Mouse (Mus musculus): ENCODE measurements around the gene App. TPM values are rescaled to one million over a fixed set of nuclear protein-coding genes. Genes with fewer than 3 reads are reported as not detected.

App gene
- polyA plus RNA-seq, 1 experiment from 2014 or later = 161 TPM

DNA sequence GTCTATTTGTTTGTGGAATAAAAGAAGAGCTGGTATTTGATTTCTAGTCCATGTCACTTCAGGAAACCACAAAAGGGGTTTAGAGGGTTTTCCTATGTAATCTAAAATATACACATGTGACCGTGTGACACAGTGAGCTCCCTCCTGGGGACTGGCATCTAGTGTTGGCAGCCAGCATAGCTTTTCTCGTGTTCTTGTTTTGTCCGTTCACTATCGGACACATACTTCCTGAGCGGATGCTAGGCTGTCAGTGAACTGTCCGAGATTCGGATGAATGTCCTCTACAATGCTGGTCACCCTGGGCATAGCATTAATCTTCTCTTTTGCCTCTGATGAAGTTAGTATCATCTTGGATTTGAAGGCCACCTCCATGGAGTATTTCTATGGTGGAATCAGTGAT is 180.7 kb downstream of the App start:
- H3K27ac ChIP-seq = no peak overlapping the region
- peaks cover 48% of the 10 kb centered on the region for H3K36me3 ChIP-seq
- no peak overlapping the region for H3K4me3 ChIP-seq
- no peaks in the 10 kb centered on the region for H3K27me3 ChIP-seq (ENCODE audit: insufficient read depth, poor library complexity, severe bottlenecking)
- H3K9me3 ChIP-seq = no peaks in the 10 kb centered on the region
- WGBS = 89% methylated on average over 7 of the region's 7 CpGs
- H3K4me1 ChIP-seq (replicated peaks) = peaks cover 5% of the 10 kb centered on the region
- DNase-seq (ENCODE audit: low spot score) = no peak

- H3K36me3 ChIP-seq = peaks cover 52% of the 10 kb centered on the region
- H3K4me1 ChIP-seq (replicated peaks) = peaks cover 11% of the 10 kb centered on the region
- WGBS = 87% methylated on average over 4 of the region's 4 CpGs
- no peak overlapping the region for H3K4me3 ChIP-seq
- no peak overlapping the region for H3K27ac ChIP-seq
- no peaks in the 10 kb centered on the region for H3K9me3 ChIP-seq
- no peak for DNase-seq (ENCODE audit: low spot score)
- H3K27me3 ChIP-seq (ENCODE audit: insufficient read depth, poor library complexity, severe bottlenecking) = no peaks in the 10 kb centered on the region
These were observed 182.6 kb downstream of the App start for GRCm38 (mm10) chr16:84991011-84991410.

DNA sequence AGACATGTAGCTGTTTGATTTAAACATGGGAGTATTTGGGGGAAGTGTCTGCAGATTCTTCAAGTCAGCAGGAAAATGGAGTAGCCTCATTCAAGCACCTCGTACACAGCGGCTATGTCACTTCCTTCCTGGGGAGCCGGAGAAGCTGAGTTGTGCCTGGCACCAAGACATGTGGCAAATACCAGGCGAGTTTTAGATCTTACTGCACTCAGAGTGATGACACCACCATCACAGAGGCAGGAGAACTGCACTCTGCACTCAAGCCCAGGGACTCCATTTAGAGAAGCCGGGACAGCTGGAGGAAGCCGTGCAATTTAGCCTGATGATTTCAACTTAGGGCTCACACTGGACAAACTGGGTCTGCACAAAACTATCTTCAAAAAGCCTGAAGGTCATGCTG is 183.6 kb downstream of the App start:
- Histone ChIP-seq H3K27me3 (ENCODE audit: insufficient read depth, poor library complexity, severe bottlenecking) (no peaks in the 10 kb centered on the region), H3K36me3 (peaks cover 50% of the 10 kb centered on the region), H3K27ac (no peak overlapping the region), H3K4me1 (replicated peaks) (peaks cover 11% of the 10 kb centered on the region), H3K4me3 (no peak overlapping the region), H3K9me3 (no peaks in the 10 kb centered on the region)
- WGBS = 86% methylated on average over 6 of the region's 6 CpGs
- DNase-seq (ENCODE audit: low spot score) = no peak

GRCm38 (mm10) chr16:84989476-84989875 is 184.1 kb downstream of the App start:
- H3K27me3 ChIP-seq (ENCODE audit: insufficient read depth, poor library complexity, severe bottlenecking) = no peaks in the 10 kb centered on the region
- H3K27ac ChIP-seq = no peak overlapping the region
- peaks cover 11% of the 10 kb centered on the region for H3K4me1 ChIP-seq (replicated peaks)
- no peak for DNase-seq (ENCODE audit: low spot score)
- H3K4me3 ChIP-seq = no peak overlapping the region
- peaks cover 52% of the 10 kb centered on the region for H3K36me3 ChIP-seq
- H3K9me3 ChIP-seq = no peaks in the 10 kb centered on the region
- 93% methylated on average over 10 of the region's 10 CpGs for WGBS

DNA sequence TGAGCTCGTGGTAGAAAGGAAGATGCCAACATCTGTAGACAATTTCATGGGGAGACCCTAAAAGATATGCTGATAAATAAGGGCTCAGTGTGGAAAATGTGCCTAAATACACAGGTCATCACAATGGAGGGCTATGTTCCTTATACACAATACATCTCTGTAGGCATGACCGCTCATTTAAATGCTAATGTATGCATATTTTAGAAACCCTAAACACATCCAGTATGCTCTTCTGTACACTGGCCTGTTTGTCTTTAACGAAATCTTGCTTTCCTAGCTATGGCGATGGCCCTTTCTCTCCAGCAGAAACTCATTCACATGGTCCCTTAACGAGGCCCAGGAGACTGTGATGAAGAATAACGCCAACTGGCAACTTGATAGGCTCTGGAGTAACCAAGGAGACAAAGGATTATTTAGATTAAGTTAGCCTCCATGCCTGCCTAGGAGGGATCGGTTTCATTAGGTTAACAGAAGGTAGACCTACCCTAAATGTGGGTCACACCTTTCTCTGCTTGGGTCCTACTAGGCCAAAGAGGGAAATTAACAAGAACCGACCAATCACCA is 185.8 kb downstream of the App start:
- Histone ChIP-seq H3K27ac (no peak overlapping the region), H3K36me3 (peaks cover 38% of the 10 kb centered on the region), H3K4me3 (no peak overlapping the region)

GRCm38 (mm10) chr16:84986016-84986631 is 187.4 kb downstream of the App start:
- no peak overlapping the region for H3K4me3 ChIP-seq
- no peak overlapping the region for H3K27ac ChIP-seq
- no peaks in the 10 kb centered on the region for H3K27me3 ChIP-seq (ENCODE audit: insufficient read depth, poor library complexity, severe bottlenecking)
- no peak for DNase-seq (ENCODE audit: low spot score)
- peaks cover 30% of the 10 kb centered on the region for H3K36me3 ChIP-seq
- H3K9me3 ChIP-seq = no peaks in the 10 kb centered on the region
- peaks cover 11% of the 10 kb centered on the region for H3K4me1 ChIP-seq (replicated peaks)
- 84% methylated on average over 11 of the region's 11 CpGs for WGBS

More for the DNA sequence above, 185.8 kb downstream of the App start:
- no peaks in the 10 kb centered on the region for H3K27me3 ChIP-seq (ENCODE audit: insufficient read depth, poor library complexity, severe bottlenecking)
- 80% methylated on average over 8 of the region's 8 CpGs for WGBS
- H3K9me3 ChIP-seq = no peaks in the 10 kb centered on the region
- no peak for DNase-seq (ENCODE audit: low spot score)
- H3K4me1 ChIP-seq (replicated peaks) = peaks cover 11% of the 10 kb centered on the region

DNA sequence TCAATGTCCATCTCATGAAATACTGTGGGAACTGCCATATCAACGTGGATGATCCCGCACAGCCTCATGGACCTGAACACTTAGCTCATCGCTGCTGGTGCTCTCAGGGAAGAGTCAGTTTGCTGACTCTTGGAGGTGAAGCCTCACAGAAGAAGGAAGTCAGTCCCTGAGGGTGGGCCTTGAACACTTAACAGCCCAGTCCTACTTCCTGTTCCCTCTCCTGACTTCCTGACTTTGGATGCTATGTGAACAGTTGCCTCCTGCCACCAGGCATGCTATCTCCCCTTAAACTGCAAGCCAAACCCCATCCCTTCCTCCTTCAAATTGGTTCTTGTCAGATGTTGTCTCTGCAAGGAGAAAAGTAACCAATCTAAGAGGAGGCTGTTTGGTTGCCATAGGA is 188.2 kb downstream of the App start:
- H3K27ac ChIP-seq = no peak overlapping the region
- H3K4me3 ChIP-seq = no peak overlapping the region
- H3K4me1 ChIP-seq (replicated peaks) = peaks cover 11% of the 10 kb centered on the region
- 98% methylated on average over 3 of the region's 3 CpGs for WGBS
- DNase-seq (ENCODE audit: low spot score) = no peak
- H3K27me3 ChIP-seq (ENCODE audit: insufficient read depth, poor library complexity, severe bottlenecking) = no peaks in the 10 kb centered on the region
- peaks cover 30% of the 10 kb centered on the region for H3K36me3 ChIP-seq
- H3K9me3 ChIP-seq = no peaks in the 10 kb centered on the region

DNA sequence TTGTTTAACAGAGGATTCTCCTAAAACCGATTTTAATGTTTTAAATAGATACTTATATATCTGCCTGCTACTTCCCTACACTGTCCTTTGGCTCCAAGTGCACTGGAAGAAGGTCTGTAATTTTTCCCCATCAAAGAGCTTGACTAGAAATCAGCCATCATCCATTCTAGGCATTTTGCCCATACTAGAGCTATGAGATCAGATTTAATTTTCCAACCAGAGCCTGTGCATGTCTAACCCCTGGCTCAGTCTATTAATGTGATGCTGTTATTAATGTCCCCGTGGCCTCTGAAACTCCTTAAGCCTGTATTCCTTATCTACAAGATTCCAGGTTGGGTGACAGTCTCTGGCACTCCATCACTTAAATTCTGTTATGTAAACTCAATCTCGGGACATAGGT is 190.1 kb downstream of the App start:
- no peaks in the 10 kb centered on the region for H3K9me3 ChIP-seq
- 92% methylated on average over 3 of the region's 3 CpGs for WGBS
- no peak overlapping the region for H3K27ac ChIP-seq
- no peaks in the 10 kb centered on the region for H3K27me3 ChIP-seq (ENCODE audit: insufficient read depth, poor library complexity, severe bottlenecking)
- peaks cover 21% of the 10 kb centered on the region for H3K36me3 ChIP-seq
- no peak overlapping the region for H3K4me3 ChIP-seq
- DNase-seq (ENCODE audit: low spot score) = no peak
- H3K4me1 ChIP-seq (replicated peaks) = peaks cover 11% of the 10 kb centered on the region

- 88% methylated on average over 3 of the region's 3 CpGs for WGBS
These were observed 191.0 kb downstream of the App start for GRCm38 (mm10) chr16:84982589-84982988.

GRCm38 (mm10) chr16:84978589-84978988 is 195.0 kb downstream of the App start:
- Histone ChIP-seq H3K36me3 (peaks cover 47% of the 10 kb centered on the region), H3K9me3 (no peaks in the 10 kb centered on the region), H3K4me3 (no peak overlapping the region), H3K27ac (0 out of 2 replicates have a peak overlapping the region, but pooled peaks have one; percentile 12), H3K27me3 (ENCODE audit: insufficient read depth, poor library complexity, severe bottlenecking) (no peaks in the 10 kb centered on the region), H3K4me1 (replicated peaks) (no peaks in the 10 kb centered on the region)
- DNase-seq (ENCODE audit: low spot score) = no peak
- WGBS = 54% methylated on average over 5 of the region's 5 CpGs

More at GRCm38 (mm10) chr16:84982589-84982988, 191.0 kb downstream of the App start:
- Histone ChIP-seq H3K27ac (no peak overlapping the region), H3K4me3 (no peak overlapping the region), H3K36me3 (peaks cover 22% of the 10 kb centered on the region), H3K9me3 (no peaks in the 10 kb centered on the region), H3K4me1 (replicated peaks) (0 out of 2 replicates have a peak, but pooled peaks cover 5% of the 10 kb centered on the region), H3K27me3 (ENCODE audit: insufficient read depth, poor library complexity, severe bottlenecking) (no peaks in the 10 kb centered on the region)
- no peak for DNase-seq (ENCODE audit: low spot score)

DNA sequence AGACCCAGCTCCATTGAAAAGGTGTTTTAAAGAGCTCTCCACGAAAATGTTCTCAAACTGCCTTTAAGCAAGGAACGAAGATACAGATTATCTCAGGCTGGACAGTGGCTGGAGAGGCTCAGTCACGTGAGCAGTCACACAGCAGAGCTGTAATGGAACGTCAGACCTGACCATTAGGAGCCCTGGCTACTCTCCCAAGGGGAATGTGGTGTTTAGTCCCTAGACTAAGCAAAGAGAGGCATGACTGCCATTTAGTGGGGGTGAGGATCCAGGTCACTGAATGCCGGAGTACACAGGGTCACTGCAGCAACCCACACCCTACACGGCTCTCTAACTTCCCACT is 199.4 kb downstream of the App start:
- WGBS = 89% methylated on average over 6 of the region's 6 CpGs
- H3K36me3 ChIP-seq = peaks cover 91% of the 10 kb centered on the region

DNA sequence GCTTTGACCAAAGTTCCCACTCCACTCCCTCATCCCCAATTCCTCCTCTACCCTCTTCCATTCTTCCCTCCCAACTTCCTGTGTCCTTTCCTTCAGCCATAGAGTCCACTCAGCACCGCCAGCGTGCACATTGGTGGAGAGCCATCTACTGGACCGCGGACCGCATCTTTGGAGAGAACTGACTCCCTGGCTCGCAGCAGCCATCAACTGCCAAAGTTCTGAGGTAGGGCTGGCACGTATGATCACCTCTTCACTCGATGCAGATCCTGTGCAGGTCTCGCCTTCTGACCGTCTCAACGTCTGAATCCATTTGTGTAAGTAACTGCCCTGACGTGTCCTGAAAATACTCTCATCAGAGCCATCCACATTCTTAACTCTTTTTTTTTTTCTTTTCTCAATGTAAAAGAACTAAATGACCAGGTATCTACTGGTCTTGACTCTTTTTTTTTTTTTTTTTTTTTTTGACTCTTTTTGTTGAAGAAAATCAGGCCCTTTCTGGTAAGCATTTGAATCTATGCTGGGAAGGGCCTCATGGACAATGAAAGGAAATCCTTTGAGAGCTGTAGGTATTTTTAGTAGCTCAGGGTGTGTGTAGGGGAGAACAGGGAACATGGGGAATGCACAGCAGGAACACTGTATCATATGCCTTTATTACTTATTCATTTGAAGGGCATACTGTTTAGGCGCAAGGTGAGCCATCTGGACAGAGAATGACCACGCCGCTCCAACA is 200.0 kb downstream of the App start:
- H3K4me3 ChIP-seq = no peak overlapping the region
- WGBS = 94% methylated on average over 15 of the region's 15 CpGs
- no peaks in the 10 kb centered on the region for H3K27me3 ChIP-seq (ENCODE audit: insufficient read depth, poor library complexity, severe bottlenecking)
- H3K36me3 ChIP-seq = peaks cover 94% of the 10 kb centered on the region
- no peak overlapping the region for H3K27ac ChIP-seq
- H3K4me1 ChIP-seq (replicated peaks) = no peaks in the 10 kb centered on the region
- no peak for DNase-seq (ENCODE audit: low spot score)
- H3K9me3 ChIP-seq = no peaks in the 10 kb centered on the region

More for the DNA sequence above, 199.4 kb downstream of the App start:
- H3K27ac ChIP-seq = no peak overlapping the region
- H3K4me3 ChIP-seq = no peak overlapping the region
- no peaks in the 10 kb centered on the region for H3K9me3 ChIP-seq
- no peaks in the 10 kb centered on the region for H3K27me3 ChIP-seq (ENCODE audit: insufficient read depth, poor library complexity, severe bottlenecking)
- no peak for DNase-seq (ENCODE audit: low spot score)
- no peaks in the 10 kb centered on the region for H3K4me1 ChIP-seq (replicated peaks)

Data from hindbrain, embryonic 10.5 days (tissue).